ENCODE assay signal across 9 mouse cellular contexts in the genomic region with DNA sequence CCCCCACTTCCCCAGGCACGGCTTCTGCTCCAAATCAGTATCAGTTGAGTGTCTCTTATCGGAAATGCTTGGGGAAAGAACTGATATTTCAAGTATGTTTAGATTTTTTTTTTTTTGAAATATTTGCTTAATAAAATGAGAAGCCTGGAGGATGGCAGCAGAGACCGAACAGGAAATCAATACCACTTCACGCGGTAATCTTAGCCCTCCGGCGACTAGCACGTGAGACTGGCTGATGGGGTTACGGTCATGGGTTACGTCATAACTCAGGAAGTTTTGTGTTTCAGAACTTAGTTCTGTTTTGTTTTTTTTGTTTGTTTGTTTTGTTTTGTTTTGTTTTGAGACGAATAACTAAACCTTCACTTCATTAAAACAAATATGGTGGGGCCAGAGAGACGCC. TPM values are rescaled to one million over a fixed set of nuclear protein-coding genes. Genes with fewer than 3 reads are reported as not detected.
DNase-seq lines count a peak whose midpoint lies in the region; ATAC-seq and TF ChIP-seq lines count a peak whose summit lies in the region.
"Had no signal": no experiment of that assay in that cellular context is flagged by ENCODE, and none has a peak within 500 bp of the region (broad histone marks: within the 10 kb centered on the region; RNA-seq: fewer than 3 reads in every experiment).

No protein-coding gene starts in this region.

- H3K4me3 ChIP-seq in heart, embryonic 11.5 days (ENCODE audit: low read depth, low read length) = no peak overlapping the region
- H3K4me3 ChIP-seq in neural tube, embryonic 11.5 days (ENCODE audit: low read depth, low read length) = no peak overlapping the region
- H3K4me3 ChIP-seq in midbrain, embryonic 10.5 days = peak overlapping the region; percentile 30; the same call in 1 of the 2 replicates
- H3K4me3 ChIP-seq in stomach, postnatal 0 days (ENCODE audit: low read depth, low read length) = no peak overlapping the region

- peaks cover 35% of the 10 kb centered on the region for H3K4me1 ChIP-seq in heart, embryonic 11.5 days (ENCODE audit: control insufficient read depth, insufficient read depth, low read length)
- H3K4me1 ChIP-seq in neural tube, embryonic 11.5 days (ENCODE audit: control insufficient read depth, insufficient read depth, low read length) = peaks cover 8% of the 10 kb centered on the region; the same call in 1 of the 2 replicates
- peaks cover 36% of the 10 kb centered on the region for H3K4me1 ChIP-seq in midbrain, embryonic 10.5 days
- H3K4me1 ChIP-seq in stomach, postnatal 0 days (replicated peaks; ENCODE audit: control insufficient read depth, insufficient read depth) = 0 out of 2 replicates have a peak, but pooled peaks cover 3% of the 10 kb centered on the region

- no peaks in the 10 kb centered on the region for H3K36me3 ChIP-seq in heart, embryonic 11.5 days (ENCODE audit: control insufficient read depth, insufficient read depth, low read length)
- H3K36me3 ChIP-seq in neural tube, embryonic 11.5 days (ENCODE audit: control insufficient read depth, insufficient read depth, low read length) = no peaks in the 10 kb centered on the region
- no peaks in the 10 kb centered on the region for H3K36me3 ChIP-seq in midbrain, embryonic 10.5 days
- H3K36me3 ChIP-seq in stomach, postnatal 0 days (ENCODE audit: control insufficient read depth, insufficient read depth, low read length) = no peaks in the 10 kb centered on the region

- H3K27me3 ChIP-seq in heart, embryonic 11.5 days (ENCODE audit: control insufficient read depth, insufficient read depth, low read length) = 0 out of 2 replicates have a peak, but pooled peaks cover 3% of the 10 kb centered on the region
- peaks cover 4% of the 10 kb centered on the region; the same call in 1 of the 2 replicates for H3K27me3 ChIP-seq in neural tube, embryonic 11.5 days (ENCODE audit: control insufficient read depth, insufficient read depth, low read length)
- H3K27me3 ChIP-seq in midbrain, embryonic 10.5 days (ENCODE audit: low read depth, poor library complexity, severe bottlenecking) = peaks cover 5% of the 10 kb centered on the region
- no peaks in the 10 kb centered on the region for H3K27me3 ChIP-seq in stomach, postnatal 0 days (ENCODE audit: control insufficient read depth, insufficient read depth, low read length)

- TF ChIP-seq EP300 in stomach, postnatal 0 days (optimal IDR thresholded peaks at IDR 0.05) = no peak

- H3K9me3 ChIP-seq in heart, embryonic 11.5 days (replicated peaks; ENCODE audit: control insufficient read depth, low read length) = no peaks in the 10 kb centered on the region
- H3K9me3 ChIP-seq in neural tube, embryonic 11.5 days (ENCODE audit: control insufficient read depth, low read length) = no peaks in the 10 kb centered on the region
- no peaks in the 10 kb centered on the region for H3K9me3 ChIP-seq in midbrain, embryonic 10.5 days (replicated peaks)
- H3K9me3 ChIP-seq in stomach, postnatal 0 days (ENCODE audit: control insufficient read depth, low read length) = no peaks in the 10 kb centered on the region

- peak overlapping the region; percentile 31 for H3K4me2 ChIP-seq in heart, embryonic 11.5 days
- H3K4me2 ChIP-seq in neural tube, embryonic 11.5 days (ENCODE audit: low read depth) = no peak overlapping the region
- H3K4me2 ChIP-seq in stomach, postnatal 0 days (replicated peaks; ENCODE audit: low read depth) = peak overlapping the region; percentile 21

- no peak for TF ChIP-seq CTCF in stomach, postnatal 0 days (IDR thresholded peaks at IDR 0.05; ENCODE audit: low read depth)

- DNase-seq in heart, adult 11 months = no peak
- DNase-seq in neural tube, embryonic 11.5 days (ENCODE audit: low spot score) = no peak
- DNase-seq in neural tube, embryonic 10.5 days (ENCODE audit: extremely low spot score, low spot score) = no peak
- no peak for DNase-seq in midbrain, embryonic 10.5 days (ENCODE audit: low spot score)
- DNase-seq in stomach, postnatal 0 days (ENCODE audit: low spot score) = no peak
- DNase-seq in frontal cortex, postnatal 14 days (ENCODE audit: low spot score in 2 of 2) = no peak
- DNase-seq in right cerebral cortex, postnatal 10 days (ENCODE audit: low spot score in 2 of 2) = no peak
- DNase-seq: B cell, adult 2 months had no signal

- 74% methylated on average over 12 of the region's 12 CpGs for WGBS in heart, embryonic 11.5 days (ENCODE audit: insufficient replicate concordance)
- WGBS in neural tube, embryonic 11.5 days = 75% methylated on average over 12 of the region's 12 CpGs
- WGBS in midbrain, embryonic 10.5 days = 88% methylated on average over 12 of the region's 12 CpGs
- WGBS in stomach, postnatal 0 days = 52% methylated on average over 12 of the region's 12 CpGs

- ATAC-seq in heart, embryonic 11.5 days (replicated peaks; ENCODE audit: insufficient number of reproducible peaks, low FRiP score, low TSS enrichment) = no peak
- ATAC-seq in neural tube, embryonic 11.5 days (ENCODE audit: insufficient read depth, low FRiP score, low TSS enrichment) = no peak
- ATAC-seq in stomach, postnatal 0 days (ENCODE audit: low FRiP score, low TSS enrichment) = no peak

- H3K9ac ChIP-seq in heart, embryonic 11.5 days (ENCODE audit: low read depth, low read length) = no peak overlapping the region
- H3K9ac ChIP-seq in neural tube, embryonic 11.5 days (ENCODE audit: low read length) = no peak overlapping the region
- H3K9ac ChIP-seq in stomach, postnatal 0 days (ENCODE audit: low read length) = no peak overlapping the region

- H3K27ac ChIP-seq in heart, embryonic 11.5 days (ENCODE audit: low read depth, low read length) = 0 out of 2 replicates have a peak overlapping the region, but pooled peaks have one; percentile 3
- 0 out of 2 replicates have a peak overlapping the region, but pooled peaks have one; percentile 9 for H3K27ac ChIP-seq in neural tube, embryonic 11.5 days (ENCODE audit: low read depth, low read length)
- H3K27ac ChIP-seq in midbrain, embryonic 10.5 days (replicated peaks) = peak overlapping the region; percentile 70
- no peak overlapping the region for H3K27ac ChIP-seq in stomach, postnatal 0 days (replicated peaks)

RNA-seq across cellular contexts. Expression of a gene that starts 16.9 kb away (rescaled TPM):
- polyA plus RNA-seq in heart, embryonic 11.5 days (2014; fragmentation: Nextera tagmentation; extraction: Ambion mirVana) = 45.6 and 46.2 TPM in 2 replicates
- 63.6 TPM in 2 replicates for polyA plus RNA-seq in neural tube, embryonic 11.5 days (2014; fragmentation: Nextera tagmentation; extraction: Ambion mirVana)
- polyA plus RNA-seq in midbrain, embryonic 10.5 days (2016; fragmentation: Nextera tagmentation; extraction: Ambion mirVana) = 87.7 and 106 TPM in 2 replicates
- polyA plus RNA-seq in stomach, postnatal 0 days (2015; fragmentation: Nextera tagmentation; extraction: Ambion mirVana) = 26.3 and 27.2 TPM in 2 replicates

RNA-seq across cellular contexts. Expression of a gene that starts 27.7 kb away (rescaled TPM):
- 31.3 and 36.3 TPM in 2 replicates for polyA plus RNA-seq in heart, embryonic 11.5 days (2014; fragmentation: Nextera tagmentation; extraction: Ambion mirVana)
- 0.32 and 0.38 TPM in 2 replicates for polyA plus RNA-seq in neural tube, embryonic 11.5 days (2014; fragmentation: Nextera tagmentation; extraction: Ambion mirVana)
- 0.98 and 2.3 TPM in 2 replicates for polyA plus RNA-seq in midbrain, embryonic 10.5 days (2016; fragmentation: Nextera tagmentation; extraction: Ambion mirVana)
- 0.16 TPM in 1 of 2 replicates, not detected in the other for polyA plus RNA-seq in stomach, postnatal 0 days (2015; fragmentation: Nextera tagmentation; extraction: Ambion mirVana)
